Mouse (Mus musculus): Measurements from ENCODE around the gene Hist2h3c1. TPM values are rescaled to one million over a fixed set of nuclear protein-coding genes. Genes with fewer than 3 reads are reported as not detected.
"Not testable (repeated sequence)": the region's sequence is repeated elsewhere in the genome, so short reads cannot be mapped to it uniquely, and the experiment has no call there.

Hist2h3c1 gene
- total RNA-seq, 1 experiment from 2014 or later: not detected

DNA sequence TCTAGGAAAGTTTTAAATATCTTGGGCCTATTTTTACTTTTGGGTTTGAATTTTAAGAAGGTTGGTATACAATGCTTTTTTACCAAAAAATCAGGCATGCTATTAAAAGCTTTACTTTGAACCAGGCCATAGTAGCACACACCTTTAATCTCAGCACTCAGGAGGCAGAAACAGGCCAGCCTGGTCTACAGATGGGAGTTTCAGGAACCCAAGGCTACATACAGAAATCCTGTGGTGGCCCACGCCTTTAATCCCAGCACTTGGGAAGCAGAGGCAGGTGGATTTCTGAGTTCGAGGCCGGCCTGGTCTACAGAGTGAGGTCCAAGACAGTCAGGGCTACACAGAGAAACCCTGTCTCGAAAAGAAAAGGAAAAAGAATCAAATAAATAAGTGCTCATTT, 21.1 kb downstream of the Hist2h3c1 start:
- no peak for ATAC-seq (replicated peaks in 1 of 2; ENCODE audit: insufficient read depth in 1 of 2, low FRiP score in 2 of 2, low TSS enrichment in 1 of 2, low read depth in 1 of 2, poor library complexity in 2 of 2, severe bottlenecking in 2 of 2)

DNA sequence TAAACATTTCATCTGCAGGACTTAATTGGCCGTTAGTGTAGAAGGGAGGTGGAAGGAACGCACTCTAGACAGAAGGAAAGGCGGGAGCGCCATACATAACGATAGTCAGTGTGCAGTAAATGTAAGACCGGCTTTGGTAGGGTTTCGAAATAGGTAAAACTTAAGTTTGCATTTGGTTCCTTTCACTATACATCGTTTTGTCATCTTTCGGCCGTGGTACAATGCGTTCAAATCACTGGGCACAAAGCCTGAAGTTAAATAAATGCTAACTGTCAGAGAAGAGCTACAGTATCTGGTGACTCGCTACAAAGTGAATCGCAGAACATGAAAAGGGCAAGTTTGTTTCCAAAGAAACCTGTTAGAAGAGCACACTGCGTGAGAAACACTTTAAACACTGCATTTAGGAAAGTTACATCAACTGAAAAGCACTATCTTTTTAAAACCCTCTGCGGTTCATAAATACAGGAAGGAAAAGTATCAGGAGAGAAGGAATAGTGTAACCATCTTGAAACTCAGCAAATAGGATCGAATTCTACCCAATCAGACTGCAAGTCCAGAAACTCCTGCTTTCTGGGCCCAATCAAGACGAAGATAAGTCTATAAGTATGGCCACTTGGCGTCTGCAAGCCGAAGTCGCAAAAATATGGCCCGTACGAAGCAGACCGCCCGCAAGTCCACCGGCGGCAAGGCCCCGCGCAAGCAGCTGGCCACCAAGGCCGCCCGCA, 21.7 kb downstream of the Hist2h3c1 start, which contains the start of gene Hist2h3b:
Hist2h3b (plus strand) TSS at position 604 of the 725 bp plus-strand sequence.
- ATAC-seq (replicated peaks in 1 of 2; ENCODE audit: insufficient read depth in 1 of 2, low FRiP score in 2 of 2, low TSS enrichment in 1 of 2, low read depth in 1 of 2, poor library complexity in 2 of 2, severe bottlenecking in 2 of 2): peak; percentile 44 to 47; a peak in 3 of 4 replicates

DNA sequence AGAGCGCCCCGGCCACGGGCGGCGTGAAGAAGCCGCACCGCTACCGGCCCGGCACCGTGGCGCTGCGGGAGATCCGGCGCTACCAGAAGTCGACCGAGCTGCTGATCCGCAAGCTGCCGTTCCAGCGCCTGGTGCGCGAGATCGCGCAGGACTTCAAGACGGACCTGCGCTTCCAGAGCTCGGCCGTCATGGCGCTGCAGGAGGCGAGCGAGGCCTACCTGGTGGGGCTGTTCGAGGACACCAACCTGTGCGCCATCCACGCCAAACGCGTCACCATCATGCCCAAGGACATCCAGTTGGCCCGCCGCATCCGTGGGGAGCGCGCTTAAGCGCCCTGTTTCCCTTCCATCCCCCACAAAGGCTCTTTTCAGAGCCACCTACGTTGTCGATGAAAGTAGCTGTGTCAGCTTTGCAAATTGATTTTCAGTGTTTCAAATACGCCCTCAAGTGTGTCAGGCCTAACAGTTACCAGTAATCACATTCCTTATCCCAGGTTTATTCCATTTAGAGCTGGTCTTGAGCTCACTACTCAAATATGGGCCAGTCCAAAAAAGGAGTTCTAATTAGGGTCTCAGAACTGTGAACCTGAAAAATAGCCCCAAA, 22.4 kb downstream of the Hist2h3c1 start:
- peak in 1 of 2 experiments; percentile 15; a peak in 1 of 4 replicates for ATAC-seq (replicated peaks in 1 of 2; ENCODE audit: insufficient read depth in 1 of 2, low FRiP score in 2 of 2, low TSS enrichment in 1 of 2, low read depth in 1 of 2, poor library complexity in 2 of 2, severe bottlenecking in 2 of 2)

DNA sequence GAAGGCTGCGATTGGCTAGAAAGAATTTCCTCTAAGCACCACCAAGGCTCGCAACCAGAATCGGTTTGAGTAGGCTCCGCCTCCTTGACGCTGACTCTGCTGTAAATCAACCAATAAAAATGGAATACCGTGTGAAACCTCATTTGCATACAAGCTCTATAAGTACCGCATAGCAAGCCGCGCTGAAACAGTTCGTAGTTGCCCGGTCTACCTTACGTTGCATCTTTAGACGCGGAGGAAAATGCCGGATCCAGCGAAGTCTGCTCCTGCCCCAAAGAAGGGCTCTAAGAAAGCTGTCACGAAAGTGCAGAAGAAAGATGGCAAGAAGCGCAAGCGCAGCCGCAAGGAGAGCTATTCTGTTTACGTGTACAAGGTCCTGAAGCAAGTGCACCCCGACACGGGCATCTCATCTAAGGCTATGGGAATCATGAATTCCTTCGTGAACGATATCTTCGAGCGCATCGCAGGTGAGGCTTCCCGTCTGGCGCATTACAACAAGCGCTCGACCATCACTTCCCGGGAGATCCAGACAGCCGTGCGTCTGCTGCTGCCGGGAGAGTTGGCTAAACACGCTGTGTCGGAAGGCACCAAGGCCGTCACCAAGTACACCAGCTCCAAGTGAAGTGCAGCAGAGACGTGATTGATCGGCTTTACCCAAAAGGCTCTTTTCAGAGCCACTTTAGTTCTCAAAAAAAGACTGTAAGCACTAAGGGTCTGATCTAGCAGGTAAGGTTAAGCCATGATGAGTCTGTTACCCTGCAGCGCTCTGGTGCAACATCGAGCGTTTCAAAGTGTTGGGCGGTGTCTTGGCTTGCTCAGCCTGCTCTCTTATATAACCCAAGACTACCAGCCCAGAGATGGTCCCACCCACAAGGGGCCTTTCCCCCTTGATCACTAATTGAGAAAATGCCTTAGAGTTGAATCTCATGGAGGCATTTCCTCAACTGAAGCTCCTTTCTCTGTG, 23.3 kb downstream of the Hist2h3c1 start, which contains the start of gene Hist2h2bb:
Hist2h2bb (plus strand) TSS at position 242 of the 964 bp plus-strand sequence.
- peak; percentile 91 to 93 for ATAC-seq (replicated peaks in 1 of 2; ENCODE audit: insufficient read depth in 1 of 2, low FRiP score in 2 of 2, low TSS enrichment in 1 of 2, low read depth in 1 of 2, poor library complexity in 2 of 2, severe bottlenecking in 2 of 2)

DNA sequence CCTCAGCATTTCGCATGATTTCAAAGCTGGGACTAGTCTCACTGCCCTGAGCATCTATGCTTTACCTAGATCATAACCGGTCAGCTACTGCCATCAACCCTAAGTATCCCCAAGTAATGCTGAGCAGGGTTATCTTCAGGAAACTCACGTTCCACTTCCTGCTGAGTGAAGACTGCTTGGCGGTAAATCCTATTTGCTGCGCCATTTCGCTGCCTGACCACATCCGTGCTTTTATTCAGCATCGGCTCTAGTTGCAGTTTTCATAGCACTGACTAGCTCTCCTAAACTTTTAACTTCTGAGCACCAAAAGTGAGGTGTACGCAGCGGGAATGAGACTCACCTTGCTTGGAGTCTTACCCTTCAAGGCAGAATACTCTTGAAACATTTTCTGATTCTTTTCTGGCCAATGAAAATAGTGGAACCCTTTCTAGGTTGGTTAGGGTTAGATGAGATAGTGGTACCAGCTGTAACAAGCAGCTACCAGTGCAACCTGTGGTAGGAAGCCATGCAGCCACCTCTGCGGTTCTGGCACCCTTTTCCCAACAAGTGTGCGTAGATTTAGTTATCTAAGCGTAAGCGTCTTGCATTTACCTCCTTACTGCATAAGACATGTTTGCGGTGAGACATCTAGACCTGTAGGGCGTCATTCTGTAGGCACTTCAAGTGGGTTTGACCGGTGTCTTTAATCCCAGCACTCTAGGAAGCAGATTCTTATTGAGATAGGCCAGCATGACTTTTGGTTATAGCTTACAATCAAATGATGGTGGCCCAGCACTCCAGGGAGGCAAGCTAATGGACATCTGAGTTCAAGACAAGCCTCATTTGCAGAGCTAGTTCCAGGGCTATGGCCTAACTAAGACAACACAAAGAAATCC, 27.3 kb downstream of the Hist2h3c1 start:
- ATAC-seq (replicated peaks in 1 of 2; ENCODE audit: insufficient read depth in 1 of 2, low FRiP score in 2 of 2, low TSS enrichment in 1 of 2, low read depth in 1 of 2, poor library complexity in 2 of 2, severe bottlenecking in 2 of 2): peak in 1 of 2 experiments; percentile 15; a peak in 1 of 4 replicates

DNA sequence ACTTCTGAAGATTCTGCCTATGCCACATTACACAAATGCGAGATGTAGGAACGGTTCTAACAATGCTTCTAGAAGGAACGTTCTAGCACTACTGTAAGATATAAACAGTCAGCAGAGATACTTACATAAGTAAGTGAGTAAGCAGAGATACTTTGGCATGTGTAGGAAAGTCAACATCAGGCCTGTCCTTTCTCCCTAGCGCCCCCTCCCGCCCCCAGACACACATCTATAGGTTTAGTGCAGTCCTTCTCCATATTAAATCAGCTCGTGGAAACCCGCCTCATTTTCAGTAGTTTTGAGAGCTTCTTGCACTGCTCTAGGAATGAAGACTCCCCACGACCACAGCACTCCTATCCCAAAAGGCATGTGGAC, 30.9 kb downstream of the Hist2h3c1 start:
- ATAC-seq (replicated peaks in 1 of 2; ENCODE audit: insufficient read depth in 1 of 2, low FRiP score in 2 of 2, low TSS enrichment in 1 of 2, low read depth in 1 of 2, poor library complexity in 2 of 2, severe bottlenecking in 2 of 2): peak; percentile 26 to 47; a peak in 2 of 4 replicates

DNA sequence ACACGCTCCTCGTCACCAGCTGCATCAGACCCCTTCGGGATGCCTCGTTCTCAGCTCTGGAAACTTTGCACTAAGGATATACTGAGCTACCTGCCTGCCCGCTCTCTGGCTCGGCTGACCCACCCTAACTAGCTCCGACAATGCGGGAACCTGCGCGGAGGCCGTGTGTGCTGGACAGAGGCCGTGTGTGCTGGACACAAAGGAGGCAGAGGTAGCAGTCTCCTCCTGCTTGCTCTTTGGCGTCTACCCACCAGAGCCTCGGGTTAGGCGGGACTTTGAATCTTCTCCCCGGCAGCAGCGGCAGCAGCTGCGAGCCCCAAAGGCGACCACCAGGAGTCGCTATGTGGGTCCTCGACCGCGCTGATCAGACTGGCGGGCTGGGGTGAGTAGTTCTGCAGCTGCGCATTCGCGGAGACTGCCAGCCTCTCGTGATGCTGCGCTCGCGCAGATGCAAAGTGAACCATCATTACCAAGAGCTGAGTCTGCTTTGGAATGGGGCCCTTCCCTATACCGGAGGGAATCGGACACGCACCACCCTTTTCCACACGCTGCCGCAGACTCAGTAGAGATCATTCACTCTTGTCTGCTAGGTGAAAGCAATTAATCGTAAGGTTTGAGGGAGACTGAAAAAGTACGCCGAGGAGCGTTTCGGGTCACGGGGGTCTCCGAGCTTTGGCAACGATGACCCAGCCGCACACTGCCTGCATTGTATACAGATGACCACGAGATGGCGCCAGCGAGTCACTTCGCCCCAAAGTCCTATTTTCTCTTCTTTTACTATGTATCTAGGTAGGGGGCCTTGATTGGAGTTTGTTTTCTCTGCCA, 31.5 kb downstream of the Hist2h3c1 start:
- ATAC-seq (replicated peaks in 1 of 2; ENCODE audit: insufficient read depth in 1 of 2, low FRiP score in 2 of 2, low TSS enrichment in 1 of 2, low read depth in 1 of 2, poor library complexity in 2 of 2, severe bottlenecking in 2 of 2): peak; percentile 90 to 93

DNA sequence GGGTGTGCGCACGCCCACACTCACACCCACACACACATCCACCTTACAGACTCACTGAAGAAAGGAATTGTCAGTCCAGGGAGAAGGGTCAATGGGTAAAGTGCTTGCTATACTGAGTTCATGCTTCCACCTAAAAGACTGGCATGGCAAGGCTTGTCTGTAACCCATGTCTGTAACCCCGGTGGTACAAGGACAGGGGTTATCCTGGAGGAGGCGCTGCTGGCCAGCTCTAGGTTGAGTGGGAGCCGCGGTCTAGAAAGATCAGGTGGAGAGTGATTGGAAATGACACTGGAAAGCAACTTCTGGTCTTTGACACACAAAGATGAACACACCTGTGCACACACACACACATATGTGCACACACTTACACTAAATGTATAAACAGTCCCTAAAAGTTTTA, 34.2 kb downstream of the Hist2h3c1 start:
- no peak for ATAC-seq (replicated peaks in 1 of 2; ENCODE audit: insufficient read depth in 1 of 2, low FRiP score in 2 of 2, low TSS enrichment in 1 of 2, low read depth in 1 of 2, poor library complexity in 2 of 2, severe bottlenecking in 2 of 2)

DNA sequence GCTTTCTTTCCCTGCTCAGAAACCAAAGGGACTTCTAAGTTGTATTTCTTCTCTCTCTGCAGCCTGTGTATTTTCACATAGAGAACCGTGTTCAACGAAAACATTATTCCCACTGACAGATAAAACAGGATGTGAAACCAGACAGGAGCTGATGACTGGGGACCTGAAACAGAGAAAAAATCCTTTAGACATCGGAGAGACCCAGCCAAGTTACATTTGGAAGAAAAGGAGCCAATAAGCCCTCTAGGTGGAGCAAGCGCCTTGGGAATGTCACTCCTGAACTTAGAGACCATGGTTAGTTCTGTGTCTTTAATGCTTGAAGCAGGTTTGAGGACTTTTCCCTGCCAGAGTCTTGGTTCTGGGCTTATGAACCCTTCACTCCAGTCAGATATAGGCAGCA, 38.0 kb downstream of the Hist2h3c1 start:
- 0 out of 4 replicates have a peak, but pooled peaks of 1 of the 2 experiments have one; percentile 12 for ATAC-seq (replicated peaks in 1 of 2; ENCODE audit: insufficient read depth in 1 of 2, low FRiP score in 2 of 2, low TSS enrichment in 1 of 2, low read depth in 1 of 2, poor library complexity in 2 of 2, severe bottlenecking in 2 of 2)

DNA sequence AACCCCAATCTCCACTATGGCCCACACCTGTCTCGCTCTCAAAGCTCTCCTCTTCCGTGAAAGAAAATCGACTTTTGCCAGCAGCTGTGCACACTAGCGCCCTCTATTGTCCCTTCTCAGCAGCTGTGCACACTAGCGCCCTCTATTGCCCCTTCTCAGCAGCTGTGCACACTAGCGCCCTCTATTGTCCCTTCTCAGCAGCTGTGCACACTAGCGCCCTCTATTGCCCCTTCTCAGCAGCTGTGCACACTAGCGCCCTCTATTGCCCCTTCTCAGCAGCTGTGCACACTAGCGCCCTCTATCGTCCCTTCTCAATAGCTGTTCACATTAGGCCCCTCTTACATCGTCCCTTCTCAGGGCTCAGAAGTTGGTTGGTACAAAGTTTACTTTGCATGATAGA, 40.8 kb downstream of the Hist2h3c1 start:
- not testable (repeated sequence) for ATAC-seq (replicated peaks in 1 of 2; ENCODE audit: insufficient read depth in 1 of 2, low FRiP score in 2 of 2, low TSS enrichment in 1 of 2, low read depth in 1 of 2, poor library complexity in 2 of 2, severe bottlenecking in 2 of 2)

DNA sequence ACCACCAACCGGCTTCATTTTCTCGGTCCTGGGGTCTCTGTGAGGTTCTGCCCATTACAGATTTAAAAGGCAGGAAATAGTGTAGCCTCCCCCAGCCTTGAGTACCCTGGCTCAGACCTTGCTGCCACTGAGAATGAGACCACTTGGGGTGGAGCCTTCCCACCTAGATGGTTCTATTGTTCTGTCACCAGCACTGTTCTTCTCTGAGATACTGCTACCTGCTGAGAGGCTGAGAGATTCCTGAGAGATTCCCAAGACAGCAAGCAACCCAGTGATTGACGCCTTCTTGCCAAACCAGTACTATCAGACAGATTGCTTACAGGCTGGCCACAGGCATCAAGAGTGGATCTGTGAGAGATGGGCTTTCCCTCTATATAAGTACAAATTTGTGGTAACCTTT, 42.7 kb downstream of the Hist2h3c1 start:
- no peak for ATAC-seq (replicated peaks in 1 of 2; ENCODE audit: insufficient read depth in 1 of 2, low FRiP score in 2 of 2, low TSS enrichment in 1 of 2, low read depth in 1 of 2, poor library complexity in 2 of 2, severe bottlenecking in 2 of 2)

DNA sequence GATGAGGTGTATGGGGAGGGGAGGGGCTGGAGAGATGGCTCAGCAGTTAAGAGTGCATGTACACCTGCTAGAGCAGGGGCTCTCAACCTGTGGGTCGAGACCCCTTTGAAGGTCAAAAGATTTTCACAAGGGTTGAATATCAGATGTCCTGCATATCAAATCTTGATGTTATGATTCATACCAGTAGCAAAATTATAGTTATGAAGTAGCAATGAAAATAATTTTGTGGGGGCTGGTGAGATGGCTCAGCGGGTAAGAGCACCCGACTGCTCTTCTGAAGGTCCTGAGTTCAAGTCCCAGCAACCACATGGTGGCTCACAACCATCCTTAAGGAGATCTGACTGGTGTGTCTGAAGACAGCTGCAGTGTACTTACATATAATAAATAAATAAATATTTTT, 44.2 kb downstream of the Hist2h3c1 start:
- ATAC-seq (replicated peaks in 1 of 2; ENCODE audit: insufficient read depth in 1 of 2, low FRiP score in 2 of 2, low TSS enrichment in 1 of 2, low read depth in 1 of 2, poor library complexity in 2 of 2, severe bottlenecking in 2 of 2): not testable (repeated sequence)

DNA sequence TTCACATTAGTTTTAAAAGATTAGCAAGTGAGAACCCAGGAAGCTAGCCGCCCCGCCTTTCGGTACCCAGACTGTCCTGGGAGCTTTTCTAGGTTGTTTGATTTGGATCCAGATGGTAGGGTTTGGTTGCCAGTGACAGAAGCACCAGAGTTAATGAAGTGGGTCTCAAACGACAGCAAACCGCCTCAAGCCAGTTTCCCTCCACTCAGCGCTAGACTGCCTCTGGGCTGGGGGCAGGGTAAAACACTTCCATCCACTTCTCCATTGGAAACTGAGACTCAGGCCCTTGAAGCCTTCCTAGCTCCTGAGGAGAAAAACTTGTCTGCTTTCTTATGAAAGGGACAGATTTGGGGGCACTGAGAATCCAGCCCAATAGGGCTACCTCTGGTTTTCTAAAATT, 46.2 kb downstream of the Hist2h3c1 start:
- no peak for ATAC-seq (replicated peaks in 1 of 2; ENCODE audit: insufficient read depth in 1 of 2, low FRiP score in 2 of 2, low TSS enrichment in 1 of 2, low read depth in 1 of 2, poor library complexity in 2 of 2, severe bottlenecking in 2 of 2)

DNA sequence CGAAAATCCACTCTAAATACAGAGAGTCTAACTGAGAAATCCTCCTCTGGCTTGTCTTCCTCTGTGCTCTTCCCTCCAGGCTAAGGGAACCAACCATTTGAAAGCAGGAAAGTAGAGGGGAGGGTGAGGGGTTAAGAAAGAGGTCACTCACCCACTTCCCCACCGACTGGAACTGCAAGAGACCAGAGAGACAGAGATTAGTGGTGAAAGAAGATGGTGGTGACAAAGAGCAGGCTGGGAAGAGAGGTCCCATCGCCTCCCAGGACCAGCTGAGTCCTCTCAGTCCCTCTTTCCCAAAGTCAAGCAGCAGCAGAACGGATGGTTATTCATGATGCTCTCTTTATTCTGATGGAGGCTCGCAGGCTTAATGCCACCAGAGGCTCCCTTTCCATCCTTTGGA, 46.9 kb downstream of the Hist2h3c1 start:
- 0 out of 4 replicates have a peak, but pooled peaks of 1 of the 2 experiments have one; percentile 9 for ATAC-seq (replicated peaks in 1 of 2; ENCODE audit: insufficient read depth in 1 of 2, low FRiP score in 2 of 2, low TSS enrichment in 1 of 2, low read depth in 1 of 2, poor library complexity in 2 of 2, severe bottlenecking in 2 of 2)

DNA sequence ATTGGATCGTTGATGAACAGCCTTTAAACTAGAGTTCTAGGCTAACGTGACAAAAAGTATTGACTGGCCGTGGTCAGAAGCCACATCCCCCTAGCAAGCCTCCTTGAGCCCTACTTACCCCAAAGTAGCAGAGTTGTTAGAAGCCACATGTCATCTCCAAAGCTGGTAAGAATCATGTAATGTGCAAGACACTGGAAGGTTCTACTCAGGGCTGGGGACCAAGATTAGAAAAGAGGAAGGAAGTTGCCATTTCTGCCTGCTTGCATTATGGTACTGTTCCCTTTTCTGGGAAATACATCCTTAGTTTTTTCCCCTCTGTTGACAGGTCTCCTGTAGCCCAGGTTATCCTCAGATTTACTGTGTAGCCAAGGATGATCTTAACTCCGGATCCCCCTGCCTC, 47.3 kb downstream of the Hist2h3c1 start, which contains the start of gene Fcgr1:
Fcgr1 (minus strand) TSS at position 183 of the 400 bp plus-strand sequence.
- ATAC-seq (replicated peaks in 1 of 2; ENCODE audit: insufficient read depth in 1 of 2, low FRiP score in 2 of 2, low TSS enrichment in 1 of 2, low read depth in 1 of 2, poor library complexity in 2 of 2, severe bottlenecking in 2 of 2): peak; percentile 86 to 91
